Mouse (Mus musculus): Measurements from ENCODE around the gene Inmt. TPM values are rescaled to one million over a fixed set of nuclear protein-coding genes. Genes with fewer than 3 reads are reported as not detected.

The Inmt gene
- polyA plus RNA-seq, 1 experiment from 2014 or later = not detected

Other genes starting within 250 kb of the Inmt start
- gene Nod1, start 202.4 kb downstream of the Inmt start, polyA plus RNA-seq (2015; fragmentation: Nextera tagmentation; extraction: Ambion mirVana) = 2.4 TPM in 2 replicates
- 14.8 and 15.3 TPM in 2 replicates for gene Ggct, start 182.1 kb downstream of the Inmt start, polyA plus RNA-seq (2015; fragmentation: Nextera tagmentation; extraction: Ambion mirVana)
- 201 and 209 TPM in 2 replicates for gene Gars, start 137.0 kb downstream of the Inmt start, polyA plus RNA-seq (2015; fragmentation: Nextera tagmentation; extraction: Ambion mirVana)
- 0.39 and 0.48 TPM in 2 replicates for gene Crhr2, start 42.0 kb downstream of the Inmt start, polyA plus RNA-seq (2015; fragmentation: Nextera tagmentation; extraction: Ambion mirVana)
- gene Mindy4, start 28.3 kb upstream of the Inmt start, polyA plus RNA-seq (2015; fragmentation: Nextera tagmentation; extraction: Ambion mirVana) = 10.7 and 10.9 TPM in 2 replicates
- gene Aqp1, start 161.4 kb upstream of the Inmt start, polyA plus RNA-seq (2015; fragmentation: Nextera tagmentation; extraction: Ambion mirVana) = 14.5 and 20.5 TPM in 2 replicates
- gene Ghrhr, start 201.3 kb upstream of the Inmt start, polyA plus RNA-seq (2015; fragmentation: Nextera tagmentation; extraction: Ambion mirVana) = not detected in 2 replicates

Measured in hindbrain, embryonic 13.5 days (tissue).